Mouse (Mus musculus) hindbrain, embryonic 13.5 days (tissue): Measurements from ENCODE around the gene Fibcd1. TPM values are rescaled to one million over a fixed set of nuclear protein-coding genes. Genes with fewer than 3 reads are reported as not detected.

Experiments used
- ATAC-seq: fragments of 200-750 bp; cut with Nextera tagmentation; 2 replicates; pipeline ENCODE4 v1.8.0; 2017; ENCODE audit warnings: moderate TSS enrichment; ENCODE audit not compliant: low FRiP score
- H3K27ac ChIP-seq: fragments of 300-500 bp; sonication (generic); 2 replicates; pipeline ENCODE4 v1.5.1; 2015; ENCODE audit warnings: inconsistent platforms, mild to moderate bottlenecking, moderate library complexity
- H3K27me3 ChIP-seq: fragments of 300-500 bp; sonication (generic); 2 replicates; pipeline ENCODE4 v1.6.1; 2015; ENCODE audit warnings: mild to moderate bottlenecking, inconsistent platforms
- H3K36me3 ChIP-seq: fragments of 300-500 bp; sonication (generic); 2 replicates; pipeline ENCODE4 v1.6.1; 2015; ENCODE audit warnings: mild to moderate bottlenecking, inconsistent platforms
- H3K4me1 ChIP-seq: fragments of 300-500 bp; sonication (generic); replicated peaks from 2 replicates; pipeline ENCODE4 v1.6.1; 2015; ENCODE audit warnings: inconsistent platforms
- H3K4me2 ChIP-seq: fragments of 300-500 bp; sonication (generic); 2 replicates; pipeline ENCODE4 v1.6.1; 2015; ENCODE audit warnings: inconsistent platforms, mild to moderate bottlenecking, moderate library complexity
- H3K4me3 ChIP-seq: fragments of 300-500 bp; sonication (generic); 2 replicates; pipeline ENCODE4 v1.5.1; 2015; ENCODE audit warnings: mild to moderate bottlenecking, inconsistent platforms
- H3K9ac ChIP-seq: fragments of 300-500 bp; sonication (generic); 2 replicates; pipeline ENCODE4 v1.6.1; 2015; ENCODE audit warnings: mild to moderate bottlenecking, inconsistent platforms
- H3K9me3 ChIP-seq: fragments of 300-500 bp; sonication (generic); 2 replicates; pipeline ENCODE4 v1.6.1; 2016; ENCODE audit warnings: inconsistent platforms
- WGBS: fragments of 180-500 bp; shearing (Covaris S2); methylation state at CpG from one replicate; pipeline ENCODE4 v1.1.7; 2015; 5-methylcytosine and 5-hydroxymethylcytosine counted together
- polyA plus RNA-seq: library from polyadenylated mRNA; unstranded; fragments of >200 nt; fragmentation: Nextera tagmentation; extraction: Ambion mirVana; gene quantifications from 2 replicates; pipeline ENCODE4 v1.2.1, GENCODE M21; 2015

Fibcd1 gene
- polyA plus RNA-seq, 1 experiment from 2014 or later: 4.6 TPM

DNA sequence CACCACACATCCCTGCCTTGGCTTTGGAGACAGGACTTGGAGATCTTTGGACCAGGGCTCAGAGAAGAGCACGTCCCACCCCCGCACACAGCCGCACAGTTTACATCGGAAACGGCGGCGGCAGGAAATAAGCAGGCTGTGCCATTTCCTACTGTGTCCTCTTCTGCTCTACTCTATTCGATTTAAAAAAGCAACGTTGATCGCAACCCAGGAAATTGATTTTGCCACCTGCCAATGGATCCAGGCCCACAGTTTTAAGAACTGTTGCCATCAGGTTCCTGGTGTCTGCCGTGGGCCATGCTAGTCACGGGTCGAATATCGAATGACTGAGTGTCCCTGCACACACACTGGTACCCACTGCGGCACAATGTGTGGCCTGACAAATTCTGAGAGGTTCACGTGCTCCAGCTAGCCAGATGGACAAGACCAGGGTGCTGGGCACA is 20.3 kb downstream of the Fibcd1 start:
- H3K4me1 ChIP-seq: peaks cover 84% of the 10 kb centered on the region
- no peak for ATAC-seq
- 80% methylated on average over 16 of the region's 16 CpGs for WGBS

DNA sequence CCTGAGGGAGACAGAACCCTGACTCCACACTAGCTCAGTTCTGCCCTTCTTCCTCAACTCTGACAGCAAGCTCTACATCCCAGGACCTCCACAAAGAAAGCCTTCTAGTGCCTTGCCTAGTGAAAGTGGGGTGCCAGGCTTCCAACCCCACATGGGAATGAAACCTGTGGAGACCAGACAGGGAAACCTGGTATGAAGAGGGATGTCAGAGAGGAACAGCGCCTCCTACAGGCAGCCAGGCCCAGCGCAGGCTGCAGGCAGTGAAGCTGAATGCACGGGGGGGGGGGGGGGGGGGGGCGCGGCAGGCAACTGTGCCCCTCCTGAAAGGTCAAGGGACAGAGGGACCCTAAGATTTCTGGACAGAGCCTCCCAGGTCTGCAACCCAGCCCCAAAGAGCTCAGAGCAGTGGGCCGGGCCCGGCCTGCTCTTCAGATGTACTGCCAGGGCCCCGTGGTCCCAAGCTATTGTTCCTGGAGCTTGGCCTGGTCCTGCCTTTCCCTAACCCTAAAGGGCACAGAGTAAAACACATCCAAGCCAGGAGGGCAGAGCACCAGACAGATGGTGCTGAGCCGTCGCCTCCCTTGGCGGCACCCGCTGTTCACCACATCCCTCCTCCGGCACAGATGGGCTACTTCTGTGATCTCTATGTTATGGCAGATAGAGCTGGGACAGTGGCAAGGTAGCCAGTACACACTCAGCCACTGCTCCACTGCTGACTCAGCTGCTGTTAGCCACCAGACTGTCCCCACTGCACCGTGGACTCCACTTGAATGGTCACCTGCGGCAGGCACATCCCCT is 21.7 kb downstream of the Fibcd1 start:
- no peaks in the 10 kb centered on the region for H3K36me3 ChIP-seq
- no peak overlapping the region for H3K27ac ChIP-seq
- H3K4me1 ChIP-seq: peaks cover 70% of the 10 kb centered on the region
- H3K4me2 ChIP-seq: no peak overlapping the region
- no peak overlapping the region for H3K4me3 ChIP-seq
- no peak overlapping the region for H3K9ac ChIP-seq
- peaks cover 12% of the 10 kb centered on the region for H3K27me3 ChIP-seq
- WGBS: 73% methylated on average over 11 of the region's 15 CpGs
- no peaks in the 10 kb centered on the region for H3K9me3 ChIP-seq
- no peak for ATAC-seq

More for the DNA sequence above, 20.3 kb downstream of the Fibcd1 start:
- Histone ChIP-seq H3K4me3 (no peak overlapping the region), H3K9me3 (no peaks in the 10 kb centered on the region), H3K27me3 (peaks cover 12% of the 10 kb centered on the region), H3K27ac (no peak overlapping the region), H3K36me3 (no peaks in the 10 kb centered on the region), H3K4me2 (no peak overlapping the region), H3K9ac (no peak overlapping the region)

- Histone ChIP-seq H3K27me3 (peaks cover 12% of the 10 kb centered on the region), H3K9ac (peak overlapping the region; percentile 56), H3K4me3 (peak overlapping the region; percentile 25), H3K27ac (peak overlapping the region; percentile 84), H3K4me2 (peak overlapping the region; percentile 52), H3K36me3 (no peaks in the 10 kb centered on the region), H3K9me3 (no peaks in the 10 kb centered on the region), H3K4me1 (peaks cover 57% of the 10 kb centered on the region)
- 12% methylated on average over 39 of the region's 39 CpGs for WGBS
- peak; percentile 67 for ATAC-seq
Measured at GRCm38 (mm10) chr2:31822524-31823371, 23.1 kb downstream of the Fibcd1 start.

DNA sequence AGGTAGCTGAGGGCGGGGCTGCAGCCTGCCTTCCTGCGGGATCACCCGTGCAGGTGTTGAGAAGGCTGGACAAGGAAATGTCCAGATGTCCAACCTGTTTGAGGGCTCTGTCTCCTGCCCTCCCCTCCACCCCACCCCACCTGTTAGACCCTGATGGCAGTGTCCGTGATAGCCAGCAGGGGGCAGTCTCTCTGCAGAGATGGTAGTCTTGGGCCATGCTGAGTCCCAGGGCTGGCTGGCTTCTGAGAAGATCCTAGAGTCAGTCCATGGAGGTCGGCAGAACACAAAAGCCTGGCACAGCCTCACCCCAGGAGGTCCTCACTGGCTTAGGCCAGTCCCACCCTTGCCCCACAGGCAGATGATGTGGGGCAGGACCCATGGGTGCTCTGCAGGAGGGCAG is 30.4 kb downstream of the Fibcd1 start:
- H3K9me3 ChIP-seq: no peaks in the 10 kb centered on the region
- peaks cover 4% of the 10 kb centered on the region for H3K4me1 ChIP-seq
- no peak overlapping the region for H3K4me3 ChIP-seq
- H3K9ac ChIP-seq: no peak overlapping the region
- peaks cover 42% of the 10 kb centered on the region for H3K27me3 ChIP-seq
- H3K36me3 ChIP-seq: no peaks in the 10 kb centered on the region
- no peak overlapping the region for H3K27ac ChIP-seq
- no peak overlapping the region for H3K4me2 ChIP-seq
- 31% methylated on average over 5 of the region's 5 CpGs for WGBS
- peak; percentile 55; the same call in 1 of the 2 replicates for ATAC-seq

GRCm38 (mm10) chr2:31814699-31815098 is 31.1 kb downstream of the Fibcd1 start:
- WGBS: 85% methylated on average over 7 of the region's 7 CpGs
- no peak for ATAC-seq
- Histone ChIP-seq H3K4me2 (no peak overlapping the region), H3K9ac (no peak overlapping the region), H3K9me3 (no peaks in the 10 kb centered on the region), H3K27me3 (peaks cover 44% of the 10 kb centered on the region), H3K36me3 (no peaks in the 10 kb centered on the region), H3K4me1 (peaks cover 10% of the 10 kb centered on the region), H3K4me3 (no peak overlapping the region), H3K27ac (no peak overlapping the region)

DNA sequence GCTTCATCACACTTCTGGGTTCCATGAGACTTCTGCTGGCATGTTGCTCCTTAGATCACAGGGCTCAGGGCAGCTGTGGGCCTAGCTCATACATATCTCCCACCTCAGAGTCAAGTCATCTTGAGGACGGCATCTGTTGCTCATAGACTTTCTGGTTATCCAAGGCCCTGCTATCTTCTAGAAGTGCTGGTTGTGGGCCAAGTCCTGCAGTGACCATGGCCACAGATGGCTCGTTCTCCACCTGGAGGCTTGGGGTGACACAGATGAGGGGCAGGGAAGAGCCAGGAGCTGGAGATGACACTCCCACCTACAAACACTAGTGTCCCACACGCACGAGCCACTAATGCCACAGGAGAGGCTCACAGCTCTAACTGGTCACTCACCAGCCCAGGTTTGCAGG is 32.2 kb downstream of the Fibcd1 start:
- H3K9ac ChIP-seq: no peak overlapping the region
- H3K9me3 ChIP-seq: no peaks in the 10 kb centered on the region
- no peak overlapping the region for H3K4me3 ChIP-seq
- peaks cover 44% of the 10 kb centered on the region for H3K27me3 ChIP-seq
- 92% methylated on average over 4 of the region's 4 CpGs for WGBS
- no peaks in the 10 kb centered on the region for H3K36me3 ChIP-seq
- ATAC-seq: no peak
- peaks cover 21% of the 10 kb centered on the region for H3K4me1 ChIP-seq
- no peak overlapping the region for H3K4me2 ChIP-seq
- no peak overlapping the region for H3K27ac ChIP-seq

- 92% methylated on average over 14 of the region's 14 CpGs for WGBS
- H3K4me3 ChIP-seq: no peak overlapping the region
- peaks cover 39% of the 10 kb centered on the region for H3K27me3 ChIP-seq
- no peak for ATAC-seq
- no peak overlapping the region; the same call in 1 of the 2 replicates for H3K9ac ChIP-seq
- H3K9me3 ChIP-seq: no peaks in the 10 kb centered on the region
- H3K27ac ChIP-seq: no peak overlapping the region
- peaks cover 44% of the 10 kb centered on the region for H3K4me1 ChIP-seq
- no peak overlapping the region for H3K4me2 ChIP-seq
- no peaks in the 10 kb centered on the region for H3K36me3 ChIP-seq
Measured at GRCm38 (mm10) chr2:31811086-31811958, 34.5 kb downstream of the Fibcd1 start.

DNA sequence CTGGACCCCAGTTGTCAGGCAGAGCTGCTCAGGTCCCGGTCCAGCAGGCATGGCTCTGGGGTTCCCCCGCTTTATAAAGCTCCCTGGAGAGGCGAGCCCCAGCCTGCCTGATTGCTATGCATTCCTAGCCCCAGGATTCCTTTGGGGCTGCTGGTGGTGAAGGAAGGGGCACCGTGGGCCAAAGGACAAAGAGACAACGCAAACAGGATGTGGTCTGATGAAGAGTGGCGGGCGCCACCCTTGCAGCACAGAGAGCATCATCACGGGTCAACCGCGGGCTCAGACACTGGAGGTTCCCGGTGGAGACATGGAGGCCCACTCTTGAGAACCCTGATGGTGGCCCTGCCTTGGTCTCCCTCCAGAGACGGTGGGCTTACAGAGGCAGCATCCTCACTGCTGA is 35.4 kb downstream of the Fibcd1 start, which contains the start of gene Qrfp:
Gene Qrfp (minus strand): TSS at position 137 of the 400 bp plus-strand sequence.
- H3K4me2 ChIP-seq: no peak within 1 kb of the TSS
- peaks cover 32% of the 10 kb centered on the region for H3K27me3 ChIP-seq
- WGBS: 42% methylated on average over 12 of the region's 12 CpGs
- H3K4me3 ChIP-seq: no peak within 1 kb of the TSS
- ATAC-seq: no peak
- peak within 1 kb of the TSS; percentile 53; the same call in 1 of the 2 replicates for H3K9ac ChIP-seq
- peaks cover 53% of the 10 kb centered on the region for H3K4me1 ChIP-seq
- no peaks in the 10 kb centered on the region for H3K9me3 ChIP-seq
- H3K27ac ChIP-seq: 0 out of 2 replicates have a peak within 1 kb of the TSS, but pooled peaks have one; percentile 27
- H3K36me3 ChIP-seq: no peaks in the 10 kb centered on the region

- H3K9ac ChIP-seq: no peak overlapping the region
- H3K4me3 ChIP-seq: no peak overlapping the region
- H3K36me3 ChIP-seq: peaks cover 3% of the 10 kb centered on the region
- H3K4me2 ChIP-seq: no peak overlapping the region
- 0 out of 2 replicates have a peak overlapping the region, but pooled peaks have one; percentile 27 for H3K27ac ChIP-seq
- ATAC-seq: no peak
- peaks cover 26% of the 10 kb centered on the region for H3K27me3 ChIP-seq
- no peaks in the 10 kb centered on the region for H3K9me3 ChIP-seq
- WGBS: 42% methylated on average over 2 of the region's 2 CpGs
- H3K4me1 ChIP-seq: peaks cover 57% of the 10 kb centered on the region
Measured at GRCm38 (mm10) chr2:31809358-31809740, 36.5 kb downstream of the Fibcd1 start.

DNA sequence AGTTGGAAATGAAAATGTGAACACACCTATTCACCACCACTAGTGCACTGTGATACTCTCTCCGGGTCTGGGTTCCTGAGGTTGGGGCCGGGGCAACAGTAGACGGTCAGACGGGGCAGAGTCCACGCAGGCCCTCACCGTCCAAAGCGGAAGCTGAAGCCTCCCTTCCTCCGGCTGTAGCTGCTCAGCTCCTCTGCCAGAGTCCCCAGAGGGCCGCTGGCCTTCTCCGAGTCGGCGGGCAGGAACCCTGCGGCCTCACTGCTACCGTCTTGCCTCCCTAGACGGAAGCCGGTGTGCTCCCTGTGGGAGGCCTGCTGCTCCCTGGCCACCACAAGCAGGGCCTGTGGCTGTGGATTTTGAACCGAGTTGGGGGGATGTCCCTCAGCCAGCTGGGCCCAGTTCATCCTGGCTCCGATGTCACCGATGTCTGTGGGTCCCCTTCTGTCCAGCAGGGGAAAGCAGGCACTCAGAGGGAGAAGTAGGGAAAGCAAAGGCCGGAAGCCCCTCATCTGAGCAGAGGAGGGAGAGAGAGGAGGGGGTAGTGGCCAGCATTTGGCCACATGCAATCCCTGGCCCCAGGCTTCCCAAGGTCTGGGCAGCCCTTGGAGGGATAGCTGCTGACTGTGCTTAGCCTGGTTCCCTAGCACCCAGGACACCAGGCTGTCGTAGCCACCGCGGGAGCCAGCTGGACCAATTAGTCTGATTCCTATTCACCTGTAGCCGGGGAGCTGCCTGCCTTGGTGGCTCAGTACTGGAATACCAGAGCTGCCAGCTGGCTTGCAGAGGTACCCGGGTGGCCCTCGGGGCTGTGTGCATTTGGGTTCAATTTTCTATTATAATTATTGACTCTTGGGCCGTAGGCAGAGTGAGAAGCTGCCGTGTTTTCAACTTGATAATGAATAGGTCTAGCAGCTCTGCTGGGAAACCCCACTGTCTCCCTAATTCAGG is 37.1 kb downstream of the Fibcd1 start:
- H3K4me3 ChIP-seq: no peak overlapping the region
- H3K9ac ChIP-seq: peak overlapping the region; percentile 51; the same call in 1 of the 2 replicates
- 30% methylated on average over 28 of the region's 28 CpGs for WGBS
- no peak overlapping the region for H3K4me2 ChIP-seq
- peak overlapping the region; percentile 27 for H3K27ac ChIP-seq
- peaks cover 19% of the 10 kb centered on the region; the same call in 1 of the 2 replicates for H3K27me3 ChIP-seq
- peaks cover 57% of the 10 kb centered on the region for H3K4me1 ChIP-seq
- peaks cover 9% of the 10 kb centered on the region for H3K36me3 ChIP-seq
- no peaks in the 10 kb centered on the region for H3K9me3 ChIP-seq
- no peak; the same call in 1 of the 2 replicates for ATAC-seq
